Mouse (Mus musculus) right cerebral cortex, adult 2 months (tissue): ENCODE data around the gene Cgref1.

Source experiments
- DNase-seq, 2 experiments: peaks; one replicate each; pipeline ENCODE4 v3.0.0; 2021 to 2022; ENCODE audit warnings: low spot score in 2 of 2

Cgref1 gene

GRCm38 (mm10) chr5:30944956-30945781, at the start of gene Cgref1:
TSS of gene Cgref1 (minus strand) at chr5:30945591.
- peak; percentile 81 to 84 for DNase-seq

DNA sequence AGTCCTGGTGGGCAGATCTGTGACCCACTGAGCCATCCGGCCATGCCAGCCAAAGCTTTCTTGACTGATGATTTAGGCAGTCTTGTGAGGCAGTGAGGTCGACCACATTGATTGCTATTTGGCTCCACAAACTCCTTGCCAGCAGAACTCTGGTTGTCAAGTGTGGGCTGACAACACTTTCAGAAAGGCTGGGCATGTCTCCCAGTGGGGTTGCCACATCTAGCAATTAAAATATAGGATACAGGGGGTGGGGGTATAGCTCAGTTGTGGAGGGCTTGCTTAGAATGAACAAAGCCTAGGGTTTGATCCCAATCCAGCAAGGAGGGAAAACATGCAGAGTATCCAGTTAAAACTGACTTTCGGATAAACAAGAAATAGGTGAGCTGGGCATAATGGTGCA, 48.7 kb upstream of the Cgref1 start:
- peak; percentile 30 to 40 for DNase-seq

DNA sequence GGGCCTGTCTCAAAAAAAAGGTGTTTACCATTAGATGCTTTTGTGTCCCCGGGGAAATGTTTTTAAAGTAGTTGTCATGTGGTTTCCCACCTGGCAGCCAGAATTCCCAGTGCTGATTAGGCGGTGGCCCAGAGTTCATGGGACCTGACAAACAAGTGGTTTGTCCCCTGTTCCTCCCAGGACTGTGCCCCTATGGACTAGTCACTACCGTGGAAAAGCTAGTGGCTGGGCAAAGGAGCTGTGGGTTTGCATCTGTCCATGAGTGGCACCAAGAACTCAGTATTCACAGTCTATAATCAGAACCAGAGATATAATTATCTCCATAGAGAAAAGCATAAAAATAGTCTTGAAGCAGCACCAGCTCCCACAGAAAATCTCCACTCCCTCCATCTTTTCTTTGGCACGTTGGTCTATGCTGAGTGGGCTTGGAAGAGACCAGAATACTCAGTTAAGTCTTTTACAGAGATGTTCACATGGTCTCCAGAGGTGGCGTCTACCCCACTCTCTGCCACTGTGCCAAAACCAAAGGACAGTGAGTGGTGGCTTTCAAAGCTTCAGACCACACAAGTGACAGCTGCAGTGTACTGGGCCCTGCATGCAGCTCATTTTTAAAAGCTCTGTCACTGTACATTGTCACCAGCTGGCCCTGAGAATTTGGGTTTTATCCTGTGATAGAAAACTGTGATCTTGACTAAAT, 47.7 kb upstream of the Cgref1 start:
- DNase-seq: peak; percentile 60 to 69

GRCm38 (mm10) chr5:30982357-30982756, 37.0 kb upstream of the Cgref1 start:
- peak; percentile 43 to 63 for DNase-seq

DNA sequence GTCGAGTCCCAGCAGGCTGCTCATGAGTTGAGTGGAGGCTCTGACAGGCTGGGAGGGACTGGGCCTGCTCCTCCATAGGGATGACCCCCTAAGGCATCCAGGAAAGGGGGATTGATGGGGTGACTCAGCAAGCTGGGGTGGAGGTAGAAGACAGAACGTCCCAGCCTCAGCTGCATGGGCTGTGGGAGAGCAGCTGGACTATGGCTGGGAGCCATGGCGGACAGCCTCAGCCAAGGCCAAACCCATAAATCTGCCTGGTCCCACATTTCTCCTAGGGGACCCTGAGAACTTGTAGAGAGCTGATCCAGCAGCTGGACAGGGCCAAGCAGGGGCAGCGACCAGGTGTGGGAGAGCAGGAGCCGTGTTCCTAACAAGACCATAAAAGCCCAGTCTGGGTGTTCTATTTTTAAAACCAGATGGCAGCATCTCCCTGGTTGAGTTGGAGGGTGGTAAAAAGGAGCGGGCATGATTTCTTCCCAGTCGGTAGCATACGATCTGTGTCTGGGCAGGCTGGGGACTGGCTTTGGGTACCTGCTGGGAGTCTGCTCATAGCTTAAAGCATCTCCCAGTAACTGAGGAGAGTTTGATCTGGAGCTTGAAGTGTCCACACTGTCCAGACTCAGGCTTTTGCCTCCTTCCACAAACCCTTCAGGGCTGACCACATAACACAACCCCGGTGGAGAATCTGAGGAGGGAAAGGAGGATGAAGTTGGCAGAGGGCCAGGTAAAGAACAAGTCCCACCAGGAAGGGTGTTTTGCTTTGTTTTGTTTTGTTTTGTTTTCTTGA, 29.7 kb upstream of the Cgref1 start:
- DNase-seq: no peak

DNA sequence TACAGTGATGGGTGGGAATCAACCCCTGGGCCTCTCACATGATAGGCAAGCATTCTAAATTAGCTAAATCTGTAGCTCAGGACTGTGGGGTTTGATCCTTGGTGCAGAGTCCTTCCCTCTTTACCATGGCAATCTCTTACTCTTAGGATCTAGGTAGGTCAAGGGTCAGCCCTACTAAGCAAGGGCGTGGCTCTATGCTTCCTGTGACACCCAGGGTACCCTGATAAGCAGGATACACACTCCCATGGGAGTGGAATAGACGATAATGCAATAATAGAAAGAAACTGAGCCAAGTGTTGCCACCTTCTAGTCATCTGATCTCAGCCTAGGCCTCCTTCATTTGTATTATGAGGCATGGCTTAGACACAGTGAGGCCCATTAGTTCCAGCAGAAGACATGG, 24.0 kb upstream of the Cgref1 start:
- DNase-seq: no peak

DNA sequence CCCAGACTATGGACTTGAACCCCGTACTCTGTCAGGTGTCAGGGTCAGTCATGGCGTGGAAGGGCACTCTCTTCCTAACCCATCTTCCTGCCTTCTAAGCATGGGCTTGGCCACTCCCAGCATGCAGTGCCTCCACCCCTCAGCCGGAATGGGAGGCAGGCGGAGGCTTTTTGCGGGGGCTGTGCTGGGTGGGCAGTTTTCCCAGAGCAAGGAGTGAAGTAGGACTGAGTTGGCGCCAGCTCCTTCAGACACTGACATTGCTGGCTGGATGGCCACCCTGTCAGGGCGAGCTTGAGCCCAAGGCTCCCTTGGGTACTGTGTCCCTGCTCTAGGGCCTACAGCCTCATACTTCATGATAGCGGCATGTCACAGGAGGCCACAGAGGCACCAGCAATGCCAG, 23.0 kb upstream of the Cgref1 start, which contains the start of gene Tcf23:
Gene Tcf23, plus strand, starts transcription at position 247 of the 400 bp plus-strand sequence.
- no peak for DNase-seq

- no peak for DNase-seq
Measured at GRCm38 (mm10) chr5:30966189-30966588, 20.8 kb upstream of the Cgref1 start.

DNA sequence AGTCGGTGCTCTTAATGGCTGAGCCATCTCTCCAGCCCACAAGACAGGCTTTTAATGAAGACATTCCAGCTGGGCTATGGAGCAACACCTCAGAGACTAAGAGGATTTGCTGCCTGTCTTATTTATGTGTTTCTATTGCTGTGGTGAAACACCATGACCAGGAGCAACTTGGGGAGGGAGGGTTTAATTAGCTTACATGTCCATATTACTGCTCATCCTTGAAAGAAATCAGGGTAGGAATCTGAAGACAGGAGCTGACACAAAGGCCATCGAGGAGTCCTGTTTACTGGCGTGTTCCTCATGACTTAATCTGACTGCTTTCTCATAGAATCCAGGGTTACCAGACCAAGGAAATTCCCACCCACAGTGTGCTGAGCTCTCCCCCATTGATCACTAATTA, 18.5 kb upstream of the Cgref1 start:
- no peak for DNase-seq

GRCm38 (mm10) chr5:30961545-30962505, 16.4 kb upstream of the Cgref1 start:
- no peak for DNase-seq

DNA sequence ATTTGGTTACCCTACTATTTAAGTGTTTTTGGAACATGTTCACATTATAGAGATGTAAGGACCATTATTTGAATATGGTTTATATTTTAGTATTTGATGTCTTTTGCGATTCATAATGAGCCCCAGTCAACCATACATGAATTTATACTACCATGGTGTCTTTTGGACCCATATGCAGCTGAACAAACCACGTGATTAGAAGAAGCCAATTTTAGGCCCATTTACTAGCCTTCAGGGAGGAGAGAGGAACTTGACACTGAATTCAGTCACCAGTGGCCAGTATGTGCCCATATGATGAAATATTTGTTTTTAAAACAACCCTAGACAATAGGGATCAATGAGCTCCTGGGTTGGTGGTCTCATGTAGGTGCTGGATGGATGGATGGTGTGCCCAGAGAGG, 15.4 kb upstream of the Cgref1 start:
- no peak for DNase-seq

- DNase-seq: peak; percentile 99 to 100
Measured at GRCm38 (mm10) chr5:30959966-30960501, 14.6 kb upstream of the Cgref1 start, which contains the start of gene Preb. TSS of gene Preb (minus strand) at chr5:30960361.

GRCm38 (mm10) chr5:30959198-30959854, 13.9 kb upstream of the Cgref1 start:
- no peak for DNase-seq

- DNase-seq: no peak
Measured at GRCm38 (mm10) chr5:30957891-30958290, 12.5 kb upstream of the Cgref1 start.

DNA sequence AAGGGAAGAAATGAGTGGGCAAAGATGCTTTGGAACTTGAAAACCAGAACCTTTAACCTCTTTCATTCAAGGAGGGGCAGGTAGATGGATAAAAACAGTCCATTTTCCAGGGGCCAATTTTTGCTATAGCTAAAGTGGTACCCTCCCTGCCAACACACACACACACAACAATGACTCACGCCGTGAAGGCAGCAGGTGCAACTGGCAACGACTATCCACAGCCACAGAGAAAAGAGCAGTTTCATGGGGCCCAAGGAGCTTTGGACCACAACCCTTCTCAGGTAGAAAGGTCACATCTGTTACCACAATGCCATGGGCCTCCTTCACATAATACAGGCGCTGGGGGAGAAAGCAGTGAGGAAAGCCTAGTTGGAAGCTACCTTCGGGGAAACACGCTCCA, 10.4 kb upstream of the Cgref1 start:
- no peak for DNase-seq

DNA sequence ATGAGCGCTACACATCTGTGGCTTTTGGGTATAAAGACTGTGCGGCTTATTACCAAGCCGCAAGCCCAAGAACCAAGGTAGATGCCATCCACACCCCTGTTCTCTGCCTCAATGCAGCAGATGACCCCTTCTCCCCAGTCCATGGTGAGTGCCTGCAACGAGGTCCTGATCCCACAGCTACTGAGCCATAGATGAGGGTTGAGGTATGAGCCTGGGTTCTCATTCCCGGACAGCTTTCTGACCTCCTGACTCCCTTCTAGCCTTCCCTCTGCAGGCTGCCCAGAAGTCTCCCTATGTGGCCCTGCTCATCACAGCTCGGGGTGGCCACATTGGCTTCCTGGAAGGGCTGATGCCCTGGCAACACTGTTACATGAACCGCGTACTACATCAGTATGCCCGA, 9.2 kb upstream of the Cgref1 start:
- no peak for DNase-seq

GRCm38 (mm10) chr5:30954065-30954464, 8.7 kb upstream of the Cgref1 start:
- no peak for DNase-seq

- DNase-seq: no peak
Measured at GRCm38 (mm10) chr5:30952551-30952950, 7.2 kb upstream of the Cgref1 start.

GRCm38 (mm10) chr5:30951706-30952105, 6.3 kb upstream of the Cgref1 start:
- DNase-seq: no peak

DNA sequence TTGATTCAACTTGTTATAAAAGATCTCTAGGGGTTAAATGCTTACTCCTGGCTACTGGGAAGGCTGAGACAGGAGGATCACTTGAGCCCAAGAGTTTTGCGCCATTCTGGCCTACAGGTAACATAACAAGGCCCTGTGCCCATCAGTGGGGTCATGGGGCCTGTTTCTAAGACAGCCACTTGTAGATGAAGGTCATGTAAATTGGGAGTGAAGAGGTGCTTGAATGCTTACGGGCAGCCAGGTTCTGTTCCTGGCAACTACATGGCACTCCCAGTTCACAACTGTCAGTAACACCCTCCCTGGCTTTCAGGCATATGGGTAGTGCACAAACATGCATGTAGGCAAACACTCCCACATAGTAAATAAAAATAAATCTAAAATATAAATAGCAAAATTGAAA, 5.5 kb upstream of the Cgref1 start:
- no peak for DNase-seq
